Mouse (Mus musculus): ENCODE data around the gene Plxnc1. TPM values are rescaled to one million over a fixed set of nuclear protein-coding genes. Genes with fewer than 3 reads are reported as not detected.

The Plxnc1 gene
- polyA plus RNA-seq, 1 experiment from 2014 or later, result 8.7 TPM

DNA sequence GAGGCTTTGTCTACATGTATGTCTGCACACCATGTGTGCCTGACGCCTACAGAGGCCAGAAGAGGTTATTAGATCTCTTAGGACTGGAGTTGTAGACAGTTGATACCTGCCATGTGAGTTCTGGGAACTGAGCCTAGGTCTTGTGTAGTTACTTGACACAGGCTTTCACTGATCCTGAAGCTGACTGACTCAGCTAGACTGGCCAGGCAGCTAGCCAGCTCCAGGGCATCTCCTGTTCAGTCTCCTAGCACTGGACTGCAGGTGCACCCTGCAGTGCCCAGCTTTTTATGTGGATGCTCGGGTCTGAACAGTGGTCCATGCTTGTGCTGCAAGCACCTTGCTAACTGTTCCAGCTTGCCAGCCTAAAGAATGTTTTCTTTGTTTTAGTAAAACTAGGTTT lies 197.6 kb downstream of the Plxnc1 start:
- H3K27me3 ChIP-seq, result no peaks in the 10 kb centered on the region
- no peak for ATAC-seq
- no peak overlapping the region for H3K27ac ChIP-seq
- no peak overlapping the region for H3K4me3 ChIP-seq (replicated peaks)
- no peaks in the 10 kb centered on the region for H3K4me1 ChIP-seq (replicated peaks)
- H3K9ac ChIP-seq (replicated peaks), result no peak overlapping the region
- no peak overlapping the region for H3K4me2 ChIP-seq (replicated peaks)
- H3K9me3 ChIP-seq, result no peaks in the 10 kb centered on the region
- H3K36me3 ChIP-seq, result 0 out of 2 replicates have a peak, but pooled peaks cover 8% of the 10 kb centered on the region
- 87% methylated on average over 2 of the region's 2 CpGs for WGBS

DNA sequence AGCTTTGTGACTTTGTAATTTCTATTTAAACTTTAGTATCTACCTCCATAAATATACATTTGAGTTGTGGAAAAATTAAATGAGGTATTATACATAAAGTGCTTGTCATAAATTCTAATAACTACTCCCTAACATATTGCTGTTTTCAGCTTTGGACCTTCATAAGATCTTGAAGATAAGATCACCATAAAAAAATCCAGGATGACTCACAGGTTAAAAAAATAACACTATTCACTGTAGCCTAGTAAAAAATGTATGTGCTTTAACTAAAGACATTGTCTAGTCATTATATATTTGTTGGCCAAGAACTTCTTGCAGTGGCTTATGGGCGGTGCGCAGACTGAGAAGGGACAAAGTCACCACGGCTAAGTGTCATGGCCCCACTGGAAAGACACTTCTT lies 203.2 kb downstream of the Plxnc1 start:
- Histone ChIP-seq H3K9ac (replicated peaks) (no peak overlapping the region), H3K27ac (no peak overlapping the region), H3K4me2 (replicated peaks) (no peak overlapping the region), H3K36me3 (peaks cover 4% of the 10 kb centered on the region; the same call in 1 of the 2 replicates), H3K27me3 (no peaks in the 10 kb centered on the region), H3K9me3 (no peaks in the 10 kb centered on the region), H3K4me3 (replicated peaks) (no peak overlapping the region), H3K4me1 (replicated peaks) (no peaks in the 10 kb centered on the region)
- no peak for ATAC-seq
- WGBS, result 100% methylated on average over 3 of the region's 3 CpGs

All from midbrain, embryonic 13.5 days (tissue).